Mouse (Mus musculus): ENCODE measurements around the gene Folh1.
"Not testable (repeated sequence)": the region's sequence is repeated elsewhere in the genome, so short reads cannot be mapped to it uniquely, and the experiment has no call there.

GRCm38 (mm10) chr7:86815241-86815640, 39.5 kb upstream of the Folh1 start:
- not testable (repeated sequence) for TF ChIP-seq HCFC1 (IDR thresholded peaks at IDR 0.05; ENCODE audit: low read depth, low read length); EP300 (IDR thresholded peaks at IDR 0.05; ENCODE audit: low read depth in 1 of 2, low read length in 2 of 2)
